Mouse (Mus musculus): ENCODE measurements around the gene Tbc1d2. TPM values are rescaled to one million over a fixed set of nuclear protein-coding genes. Genes with fewer than 3 reads are reported as not detected.
A peak's percentile ranks its signal among the peaks of the same experiment; 100 is the strongest.

Gene Tbc1d2
- polyA plus RNA-seq, 1 experiment, result 6.1 TPM

DNA sequence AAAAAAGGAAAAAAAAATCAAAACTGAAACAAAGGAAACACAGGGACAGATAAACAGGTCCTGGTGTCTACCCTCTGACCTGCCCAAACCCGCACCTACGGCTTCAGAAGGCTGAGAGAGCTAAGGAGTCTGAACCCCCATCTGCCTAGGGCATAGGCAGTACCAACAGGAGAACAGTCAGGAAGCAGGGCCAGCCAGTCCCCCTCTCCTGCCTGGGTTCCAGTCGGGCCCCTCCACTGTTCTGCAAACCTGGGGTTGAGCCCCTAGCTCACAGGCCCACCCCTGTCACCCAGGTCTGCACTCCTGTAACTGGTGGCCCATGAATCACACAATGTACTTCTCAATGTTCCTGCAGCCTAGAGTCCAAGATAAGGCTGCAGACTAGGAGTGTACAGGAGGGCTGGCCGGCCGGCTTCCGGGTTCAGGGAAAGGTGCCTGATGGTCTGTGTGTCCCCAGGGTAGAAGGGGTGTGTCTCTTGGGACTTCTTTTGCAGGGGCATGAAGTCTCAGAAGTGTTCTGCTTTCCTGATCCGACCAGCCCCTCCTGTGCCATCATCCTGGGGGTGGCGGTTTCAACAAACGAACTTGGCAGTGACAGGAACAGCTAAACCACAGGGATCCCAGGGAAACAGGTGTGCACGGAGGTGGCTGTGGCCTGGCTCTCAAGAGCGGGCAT lies 52.6 kb downstream of the Tbc1d2 start:
- no peak for DNase-seq
- no peak overlapping the region for H3K4me3 ChIP-seq (ENCODE audit: insufficient read depth, low read depth, low read length)
- 78% methylated on average over 11 of the region's 11 CpGs for WGBS
- H3K27me3 ChIP-seq (replicated peaks; ENCODE audit: control insufficient read depth, insufficient read depth, low read length), result 0 out of 2 replicates have a peak, but pooled peaks cover 1% of the 10 kb centered on the region
- no peak for TF ChIP-seq POLR2A (IDR thresholded peaks at IDR 0.05; ENCODE audit: low read depth, low read length)
- no peak for TF ChIP-seq CTCF (conservative IDR thresholded peaks at IDR 0.05; ENCODE audit: insufficient read depth, insufficient read length, low read depth, low read length)
- H3K4me1 ChIP-seq (ENCODE audit: control insufficient read depth, insufficient read depth, low read length), result no peaks in the 10 kb centered on the region
- no peak overlapping the region for H3K27ac ChIP-seq (ENCODE audit: insufficient read depth, low read depth, low read length)
- no peaks in the 10 kb centered on the region for H3K36me3 ChIP-seq (ENCODE audit: control insufficient read depth, insufficient read depth, low read length)

DNA sequence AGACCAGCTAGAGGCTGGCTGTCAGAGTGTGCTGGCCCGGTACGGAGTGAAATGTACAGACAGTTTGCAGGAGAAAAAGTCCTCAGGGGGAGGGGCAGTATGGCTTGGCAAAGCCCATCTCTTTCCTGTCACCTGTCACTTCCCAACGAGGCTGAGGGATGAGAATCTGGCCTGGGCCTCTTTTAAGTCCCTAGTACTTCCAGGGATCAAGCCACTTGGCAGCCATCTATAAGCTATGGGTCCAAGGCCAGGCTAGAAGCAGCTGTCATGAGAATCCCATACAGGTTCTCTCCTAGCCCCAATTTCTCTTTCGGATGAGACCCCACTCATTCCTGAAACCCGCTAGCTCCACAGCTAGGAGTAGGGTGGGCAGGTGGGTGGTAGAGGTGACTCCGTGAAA lies 53.6 kb downstream of the Tbc1d2 start:
- TF ChIP-seq POLR2A (IDR thresholded peaks at IDR 0.05; ENCODE audit: low read depth, low read length), result no peak
- no peak for TF ChIP-seq CTCF (conservative IDR thresholded peaks at IDR 0.05; ENCODE audit: insufficient read depth, insufficient read length, low read depth, low read length)
- WGBS, result 75% methylated on average over 6 of the region's 6 CpGs
- H3K36me3 ChIP-seq (ENCODE audit: control insufficient read depth, insufficient read depth, low read length), result no peaks in the 10 kb centered on the region
- no peaks in the 10 kb centered on the region for H3K4me1 ChIP-seq (ENCODE audit: control insufficient read depth, insufficient read depth, low read length)
- DNase-seq, result no peak
- no peak overlapping the region for H3K27ac ChIP-seq (ENCODE audit: insufficient read depth, low read depth, low read length)
- 0 out of 2 replicates have a peak, but pooled peaks cover 1% of the 10 kb centered on the region for H3K27me3 ChIP-seq (replicated peaks; ENCODE audit: control insufficient read depth, insufficient read depth, low read length)
- no peak overlapping the region for H3K4me3 ChIP-seq (ENCODE audit: insufficient read depth, low read depth, low read length)

DNA sequence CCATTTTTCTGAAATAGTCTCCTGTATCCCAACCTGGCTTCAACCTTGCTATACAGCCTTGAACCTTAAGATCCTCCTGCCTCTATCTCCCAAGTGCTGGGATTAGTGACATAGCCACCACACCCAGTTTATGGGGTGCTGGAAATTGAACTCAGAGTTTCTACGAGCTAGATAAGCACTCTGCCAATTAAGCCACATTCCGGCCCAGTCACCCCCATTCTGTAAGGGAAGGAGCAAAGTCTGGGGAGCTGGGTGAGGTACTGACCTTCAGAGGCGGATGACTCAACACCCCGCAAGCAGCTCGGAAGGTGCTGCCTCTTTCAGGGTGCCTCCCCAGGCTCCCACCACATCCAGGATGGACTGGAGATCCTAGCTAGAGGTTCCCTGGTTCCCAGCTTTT lies 55.9 kb downstream of the Tbc1d2 start:
- no peak overlapping the region for H3K27ac ChIP-seq (ENCODE audit: insufficient read depth, low read depth, low read length)
- no peak for TF ChIP-seq CTCF (conservative IDR thresholded peaks at IDR 0.05; ENCODE audit: insufficient read depth, insufficient read length, low read depth, low read length)
- no peak for TF ChIP-seq POLR2A (IDR thresholded peaks at IDR 0.05; ENCODE audit: low read depth, low read length)
- 78% methylated on average over 5 of the region's 5 CpGs for WGBS
- no peaks in the 10 kb centered on the region for H3K27me3 ChIP-seq (replicated peaks; ENCODE audit: control insufficient read depth, insufficient read depth, low read length)
- no peaks in the 10 kb centered on the region for H3K4me1 ChIP-seq (ENCODE audit: control insufficient read depth, insufficient read depth, low read length)
- H3K4me3 ChIP-seq (ENCODE audit: insufficient read depth, low read depth, low read length), result no peak overlapping the region
- H3K36me3 ChIP-seq (ENCODE audit: control insufficient read depth, insufficient read depth, low read length), result no peaks in the 10 kb centered on the region
- no peak for DNase-seq

DNA sequence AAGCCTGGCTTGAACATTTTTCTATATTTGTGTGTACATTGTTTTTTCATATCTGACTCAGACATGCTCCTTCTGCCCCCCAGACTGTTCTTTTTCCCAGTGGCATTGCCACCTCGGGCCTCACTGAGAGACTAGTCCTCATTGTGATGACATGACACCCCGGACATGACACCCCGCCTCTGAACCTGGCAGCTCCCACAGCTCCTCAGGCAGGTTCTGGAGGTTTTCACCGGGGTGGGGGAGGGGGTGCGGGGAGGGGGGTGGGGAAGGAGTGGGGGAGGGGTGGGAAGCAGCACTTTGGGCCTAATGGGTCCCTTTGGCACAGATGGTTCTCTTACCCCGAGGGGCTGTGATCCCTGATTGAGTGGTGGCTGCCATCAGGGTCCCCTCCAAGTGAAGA lies 56.5 kb downstream of the Tbc1d2 start:
- Histone ChIP-seq H3K4me1 (ENCODE audit: control insufficient read depth, insufficient read depth, low read length) (no peaks in the 10 kb centered on the region), H3K27me3 (replicated peaks; ENCODE audit: control insufficient read depth, insufficient read depth, low read length) (no peaks in the 10 kb centered on the region), H3K36me3 (ENCODE audit: control insufficient read depth, insufficient read depth, low read length) (no peaks in the 10 kb centered on the region), H3K27ac (ENCODE audit: insufficient read depth, low read depth, low read length) (no peak overlapping the region), H3K4me3 (ENCODE audit: insufficient read depth, low read depth, low read length) (no peak overlapping the region)
- no peak for DNase-seq
- TF ChIP-seq CTCF (conservative IDR thresholded peaks at IDR 0.05; ENCODE audit: insufficient read depth, insufficient read length, low read depth, low read length), result no peak
- TF ChIP-seq POLR2A (IDR thresholded peaks at IDR 0.05; ENCODE audit: low read depth, low read length), result no peak
- WGBS, result 46% methylated on average over 6 of the region's 6 CpGs

DNA sequence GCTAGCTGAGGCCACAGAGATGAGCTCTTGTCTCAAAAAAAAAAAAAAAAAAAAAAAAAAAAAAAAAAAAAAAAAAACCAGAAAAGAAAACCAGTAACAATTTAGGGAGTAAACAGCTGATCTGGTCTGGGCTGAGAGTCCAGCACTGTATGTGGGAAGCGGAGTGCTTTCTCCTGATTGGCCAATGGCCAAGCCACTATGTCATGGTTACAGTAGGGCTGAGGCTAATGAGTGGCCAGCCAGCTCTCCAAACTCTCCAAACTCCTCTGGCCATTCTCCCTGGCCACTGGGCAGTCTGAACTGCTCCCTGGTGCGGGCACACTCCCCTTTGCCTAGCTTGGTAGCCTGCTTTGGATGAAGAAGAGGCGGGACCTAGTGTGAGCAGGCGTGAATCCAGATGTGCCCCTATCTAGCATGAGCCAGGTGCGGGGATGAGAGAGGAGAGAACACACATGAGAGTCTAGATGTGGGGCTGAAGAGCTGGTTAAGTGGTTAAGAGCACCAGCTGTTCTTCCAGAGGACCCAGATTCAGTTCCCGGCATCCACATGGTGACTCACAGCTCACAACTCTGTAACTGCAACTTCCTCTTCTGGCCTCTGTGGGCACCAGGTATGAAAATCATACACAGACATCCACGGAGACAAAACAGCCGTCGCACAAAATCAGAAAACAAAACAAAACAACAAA lies 58.0 kb downstream of the Tbc1d2 start:
- Histone ChIP-seq H3K36me3 (ENCODE audit: control insufficient read depth, insufficient read depth, low read length) (no peaks in the 10 kb centered on the region), H3K4me3 (ENCODE audit: insufficient read depth, low read depth, low read length) (no peak overlapping the region), H3K4me1 (ENCODE audit: control insufficient read depth, insufficient read depth, low read length) (no peaks in the 10 kb centered on the region), H3K27me3 (replicated peaks; ENCODE audit: control insufficient read depth, insufficient read depth, low read length) (no peaks in the 10 kb centered on the region), H3K27ac (ENCODE audit: insufficient read depth, low read depth, low read length) (no peak overlapping the region)
- 78% methylated on average over 9 of the region's 9 CpGs for WGBS
- TF ChIP-seq POLR2A (IDR thresholded peaks at IDR 0.05; ENCODE audit: low read depth, low read length) (no peak), CTCF (conservative IDR thresholded peaks at IDR 0.05; ENCODE audit: insufficient read depth, insufficient read length, low read depth, low read length) (no peak)
- peak; percentile 35 for DNase-seq

DNA sequence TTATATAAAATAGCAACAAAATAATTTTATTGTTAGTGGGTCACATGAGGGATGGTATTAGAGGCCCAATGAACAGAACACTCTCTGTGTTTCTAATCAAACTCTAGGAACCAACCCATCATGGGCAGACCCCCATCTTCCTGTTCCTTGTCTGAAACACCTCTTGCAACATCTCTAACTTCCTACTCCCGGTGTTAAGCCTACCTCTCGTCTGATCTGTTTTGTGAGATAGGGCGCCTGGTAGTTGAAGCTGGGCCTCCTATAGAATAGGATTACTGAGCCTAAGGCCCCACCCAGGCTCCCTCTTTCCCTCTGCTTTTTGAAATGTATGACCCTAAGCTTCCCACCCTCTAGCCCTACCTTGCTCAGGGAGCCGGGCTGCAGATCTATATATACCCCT lies 59.2 kb downstream of the Tbc1d2 start:
- no peak overlapping the region for H3K4me3 ChIP-seq (ENCODE audit: insufficient read depth, low read depth, low read length)
- no peak for DNase-seq
- H3K36me3 ChIP-seq (ENCODE audit: control insufficient read depth, insufficient read depth, low read length), result no peaks in the 10 kb centered on the region
- no peaks in the 10 kb centered on the region for H3K4me1 ChIP-seq (ENCODE audit: control insufficient read depth, insufficient read depth, low read length)
- WGBS, result 72% methylated on average over 4 of the region's 4 CpGs
- no peaks in the 10 kb centered on the region for H3K27me3 ChIP-seq (replicated peaks; ENCODE audit: control insufficient read depth, insufficient read depth, low read length)
- H3K27ac ChIP-seq (ENCODE audit: insufficient read depth, low read depth, low read length), result no peak overlapping the region
- TF ChIP-seq CTCF (conservative IDR thresholded peaks at IDR 0.05; ENCODE audit: insufficient read depth, insufficient read length, low read depth, low read length), result no peak
- no peak for TF ChIP-seq POLR2A (IDR thresholded peaks at IDR 0.05; ENCODE audit: low read depth, low read length)

- H3K27me3 ChIP-seq (replicated peaks; ENCODE audit: control insufficient read depth, insufficient read depth, low read length), result no peaks in the 10 kb centered on the region
- H3K36me3 ChIP-seq (ENCODE audit: control insufficient read depth, insufficient read depth, low read length), result no peaks in the 10 kb centered on the region
- TF ChIP-seq POLR2A (IDR thresholded peaks at IDR 0.05; ENCODE audit: low read depth, low read length) (no peak), CTCF (conservative IDR thresholded peaks at IDR 0.05; ENCODE audit: insufficient read depth, insufficient read length, low read depth, low read length) (no peak)
- H3K27ac ChIP-seq (ENCODE audit: insufficient read depth, low read depth, low read length), result no peak overlapping the region
- no peaks in the 10 kb centered on the region for H3K4me1 ChIP-seq (ENCODE audit: control insufficient read depth, insufficient read depth, low read length)
- WGBS, result 46% methylated on average over 5 of the region's 5 CpGs
- no peak overlapping the region for H3K4me3 ChIP-seq (ENCODE audit: insufficient read depth, low read depth, low read length)
- no peak for DNase-seq
These were observed 59.9 kb downstream of the Tbc1d2 start for GRCm38 (mm10) chr4:46589946-46590684.
